ENCODE assay signal across 21 mouse cellular contexts in genomic region chr6:147397984-147398383, GRCm38 (mm10).
DNase-seq lines count a peak whose midpoint lies in the region; ATAC-seq and TF ChIP-seq lines count a peak whose summit lies in the region.
"Had no signal": no experiment of that assay in that cellular context is flagged by ENCODE, and none has a peak within 500 bp of the region (broad histone marks: within the 10 kb centered on the region; RNA-seq: fewer than 3 reads in every experiment).

No protein-coding gene starts in this region.

- H3K36me3 ChIP-seq in lung, postnatal 0 days (ENCODE audit: insufficient read depth, low read length): no peaks in the 10 kb centered on the region
- H3K36me3 ChIP-seq in neural tube, embryonic 15.5 days: no peaks in the 10 kb centered on the region
- H3K36me3 ChIP-seq: embryonic facial prominence, embryonic 12.5 days; forebrain, embryonic 10.5 days; hindbrain, embryonic 12.5 days had no signal

- H3K4me3 ChIP-seq in lung, postnatal 0 days (ENCODE audit: low read depth, low read length): no peak overlapping the region
- H3K4me3 ChIP-seq in neural tube, embryonic 15.5 days (replicated peaks): no peak overlapping the region
- H3K4me3 ChIP-seq: embryonic facial prominence, embryonic 12.5 days; forebrain, embryonic 10.5 days; gastrocnemius, adult 2 months; hindbrain, embryonic 12.5 days had no signal

- H3K9me3 ChIP-seq in lung, postnatal 0 days (ENCODE audit: low read length): no peaks in the 10 kb centered on the region
- no peaks in the 10 kb centered on the region for H3K9me3 ChIP-seq in neural tube, embryonic 15.5 days (replicated peaks)
- H3K9me3 ChIP-seq: embryonic facial prominence, embryonic 12.5 days; forebrain, embryonic 10.5 days; hindbrain, embryonic 12.5 days had no signal

- no peak overlapping the region for H3K9ac ChIP-seq in lung, postnatal 0 days (replicated peaks; ENCODE audit: low read depth)
- no peak overlapping the region for H3K9ac ChIP-seq in neural tube, embryonic 15.5 days (replicated peaks)
- H3K9ac ChIP-seq: embryonic facial prominence, embryonic 12.5 days; hindbrain, embryonic 12.5 days had no signal

- H3K27me3 ChIP-seq in lung, postnatal 0 days (replicated peaks; ENCODE audit: insufficient read depth, low read length): no peaks in the 10 kb centered on the region
- H3K27me3 ChIP-seq in neural tube, embryonic 15.5 days (replicated peaks): no peaks in the 10 kb centered on the region
- H3K27me3 ChIP-seq: embryonic facial prominence, embryonic 12.5 days; hindbrain, embryonic 12.5 days had no signal

- TF ChIP-seq CTCF in lung, postnatal 0 days (IDR thresholded peaks at IDR 0.05): no peak

- ATAC-seq in lung, postnatal 0 days: peak; percentile 63
- ATAC-seq in neural tube, embryonic 15.5 days (ENCODE audit: low FRiP score): no peak
- ATAC-seq: forebrain, embryonic 14.5 days; hindbrain, embryonic 16.5 days; inflammation-experienced regulatory T-cells, adult 6 months had no signal

- TF ChIP-seq EP300 in lung, postnatal 0 days (IDR thresholded peaks at IDR 0.05): peak; percentile 65

- no peak overlapping the region for H3K27ac ChIP-seq in lung, postnatal 0 days (ENCODE audit: low read length)
- no peak overlapping the region for H3K27ac ChIP-seq in neural tube, embryonic 15.5 days (replicated peaks)
- H3K27ac ChIP-seq: embryonic facial prominence, embryonic 12.5 days; forebrain, embryonic 10.5 days; gastrocnemius, adult 2 months; hindbrain, embryonic 12.5 days had no signal

- H3K4me2 ChIP-seq in lung, postnatal 0 days (replicated peaks; ENCODE audit: low read depth, low read length): no peak overlapping the region
- H3K4me2 ChIP-seq in neural tube, embryonic 15.5 days: no peak overlapping the region
- H3K4me2 ChIP-seq: embryonic facial prominence, embryonic 12.5 days; hindbrain, embryonic 12.5 days had no signal

- 47% methylated on average over 6 of the region's 6 CpGs for WGBS in lung, postnatal 0 days
- WGBS in neural tube, embryonic 15.5 days: 91% methylated on average over 6 of the region's 6 CpGs

- no peaks in the 10 kb centered on the region for H3K4me1 ChIP-seq in lung, postnatal 0 days (ENCODE audit: insufficient read depth, low read depth, low read length)
- H3K4me1 ChIP-seq in neural tube, embryonic 15.5 days: no peaks in the 10 kb centered on the region
- H3K4me1 ChIP-seq: embryonic facial prominence, embryonic 12.5 days; forebrain, embryonic 10.5 days; hindbrain, embryonic 12.5 days had no signal

- DNase-seq in lung, postnatal 0 days (ENCODE audit: low spot score): peak; percentile 69
- DNase-seq in lung, postnatal 14 days: no peak
- DNase-seq in Muller cell, postnatal 12 days (ENCODE audit: inconsistent ontology term): peak; percentile 3
- DNase-seq in fat pad, adult 2 months (ENCODE audit: extremely low read depth, low read depth, low spot score): peak; percentile 3
- DNase-seq in heart, adult 18-20 months: no peak
- DNase-seq: adrenal gland, adult 8-10 months; adrenal gland, postnatal 36 days; cerebellum, adult 2 months; cerebellum, postnatal 10 days; gastrocnemius, adult 2 months; gastrocnemius, postnatal 36 days; heart, postnatal 10 days; heart, postnatal 4 days; kidney, adult 18-20 months had no signal

Comparison
In these comparisons a context has a peak if more than half of its experiments do, and no peak if none do; other contexts are left out.
1. DNase-seq: peak in lung, postnatal 0 days (single experiment), Muller cell, postnatal 12 days (single experiment) and fat pad, adult 2 months (single experiment); none in lung, postnatal 14 days (single experiment) and heart, adult 18-20 months (0 of 2).